Mouse (Mus musculus) liver, embryonic 14.5 days (tissue): Measurements from ENCODE around the gene Kdm4a.

ENCODE experiments used
- CTCF ChIP-seq: IDR thresholded peaks from 2 replicates; pipeline ENCODE4 v1.5.1; 2016; ENCODE audit warnings: antibody characterized with exemption, low read depth, control low read depth
- EP300 ChIP-seq: IDR thresholded peaks from 2 replicates; pipeline ENCODE4 v1.6.1; 2016; ENCODE audit warnings: antibody characterized with exemption, low read depth

GRCm38 (mm10) chr4:118199093-118199492 is 19.2 kb upstream of the Kdm4a start:
- TF ChIP-seq CTCF, result no peak
- TF ChIP-seq EP300, result no peak
